Mouse (Mus musculus): ENCODE data around the gene Ifitm2. TPM values are rescaled to one million over a fixed set of nuclear protein-coding genes. Genes with fewer than 3 reads are reported as not detected.
A peak's percentile ranks its signal among the peaks of the same experiment; 100 is the strongest.

Ifitm2 gene
- polyA plus RNA-seq, 1 experiment, result 47.7 TPM

DNA sequence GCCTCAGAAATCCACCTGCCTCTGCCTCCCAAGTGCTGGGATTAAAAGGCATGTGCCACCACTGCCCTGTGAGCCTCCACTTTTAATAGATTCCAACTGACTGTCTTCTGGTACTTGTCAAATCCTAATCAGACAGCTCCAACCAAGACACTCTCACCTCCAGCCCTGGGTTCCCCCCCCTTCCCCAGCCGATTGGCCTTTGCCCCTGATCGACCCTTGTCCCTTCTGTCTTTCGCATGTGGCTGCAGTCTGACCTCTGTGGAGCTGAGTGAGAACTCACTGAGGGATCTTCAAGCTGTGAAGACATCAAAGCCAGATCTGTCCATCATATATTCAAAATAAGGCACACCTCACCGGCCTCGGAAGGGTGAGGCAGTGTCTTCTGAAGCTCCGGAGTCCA lies 28.6 kb downstream of the Ifitm2 start:
- TF ChIP-seq POLR2A (IDR thresholded peaks at IDR 0.05; ENCODE audit: extremely low read depth, insufficient read depth, low read length), result no peak
- TF ChIP-seq CTCF (IDR thresholded peaks at IDR 0.05; ENCODE audit: extremely low read depth, insufficient read depth, low read length), result no peak
- Histone ChIP-seq H3K4me1 (ENCODE audit: control insufficient read depth, insufficient read depth, low read length) (no peaks in the 10 kb centered on the region), H3K27ac (ENCODE audit: insufficient read depth, low read length) (no peak overlapping the region), H3K4me3 (ENCODE audit: insufficient read depth, low read length) (no peak overlapping the region)

DNA sequence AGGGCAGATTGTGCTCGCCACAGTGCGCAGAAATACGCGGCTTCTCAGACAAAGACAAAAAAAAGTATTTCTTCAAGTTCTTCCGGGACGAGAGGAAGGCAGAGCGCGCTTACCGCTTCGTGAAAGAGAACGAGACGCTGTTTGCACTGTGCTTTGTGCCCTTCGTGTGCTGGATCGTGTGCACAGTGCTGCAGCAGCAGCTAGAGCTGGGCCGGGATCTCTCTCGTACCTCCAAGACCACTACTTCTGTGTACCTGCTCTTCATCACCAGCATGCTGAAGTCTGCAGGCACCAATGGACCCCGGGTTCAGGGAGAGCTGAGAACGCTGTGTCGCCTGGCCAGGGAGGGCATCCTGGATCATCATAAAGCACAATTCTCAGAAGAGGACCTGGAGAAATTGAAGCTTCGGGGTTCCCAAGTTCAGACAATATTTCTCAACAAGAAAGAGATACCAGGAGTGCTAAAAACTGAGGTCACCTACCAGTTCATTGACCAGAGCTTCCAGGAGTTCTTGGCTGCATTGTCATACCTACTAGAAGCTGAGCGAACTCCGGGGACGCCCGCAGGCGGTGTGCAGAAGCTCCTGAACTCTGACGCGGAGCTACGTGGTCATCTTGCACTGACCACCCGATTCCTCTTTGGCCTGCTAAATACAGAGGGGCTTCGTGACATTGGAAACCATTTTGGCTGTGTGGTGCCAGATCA lies 32.6 kb downstream of the Ifitm2 start:
- H3K4me3 ChIP-seq (ENCODE audit: insufficient read depth, low read length), result peak overlapping the region; percentile 21

DNA sequence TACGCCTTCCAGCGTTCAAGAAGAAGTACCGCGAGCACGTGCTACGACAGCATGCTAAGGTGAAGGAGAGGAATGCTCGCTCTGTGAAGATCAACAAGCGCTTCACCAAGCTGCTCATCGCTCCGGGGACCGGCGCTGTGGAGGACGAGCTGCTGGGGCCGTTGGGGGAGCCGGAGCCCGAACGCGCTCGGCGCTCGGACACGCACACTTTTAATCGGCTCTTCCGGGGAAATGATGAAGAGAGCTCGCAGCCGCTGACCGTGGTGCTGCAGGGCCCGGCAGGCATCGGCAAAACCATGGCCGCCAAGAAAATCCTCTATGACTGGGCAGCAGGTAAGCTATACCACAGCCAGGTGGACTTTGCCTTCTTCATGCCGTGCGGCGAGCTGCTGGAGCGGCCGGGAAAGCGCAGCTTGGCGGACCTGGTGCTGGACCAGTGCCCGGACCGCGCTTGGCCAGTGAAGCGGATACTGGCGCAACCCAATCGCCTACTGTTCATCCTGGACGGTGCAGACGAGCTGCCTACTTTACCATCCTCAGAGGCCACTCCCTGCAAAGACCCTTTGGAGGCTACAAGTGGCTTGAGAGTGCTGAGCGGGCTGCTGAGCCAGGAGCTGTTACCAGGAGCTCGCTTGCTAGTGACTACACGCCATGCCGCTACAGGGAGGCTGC lies 33.3 kb downstream of the Ifitm2 start:
- Histone ChIP-seq H3K4me1 (ENCODE audit: control insufficient read depth, insufficient read depth, low read length) (no peaks in the 10 kb centered on the region), H3K27ac (ENCODE audit: insufficient read depth, low read length) (no peak overlapping the region), H3K4me3 (ENCODE audit: insufficient read depth, low read length) (peak overlapping the region; percentile 21)
- TF ChIP-seq CTCF (IDR thresholded peaks at IDR 0.05; ENCODE audit: extremely low read depth, insufficient read depth, low read length) (no peak), POLR2A (IDR thresholded peaks at IDR 0.05; ENCODE audit: extremely low read depth, insufficient read depth, low read length) (no peak)

More for the DNA sequence above, 32.6 kb downstream of the Ifitm2 start:
- no peak for TF ChIP-seq POLR2A (IDR thresholded peaks at IDR 0.05; ENCODE audit: extremely low read depth, insufficient read depth, low read length)
- no peak for TF ChIP-seq CTCF (IDR thresholded peaks at IDR 0.05; ENCODE audit: extremely low read depth, insufficient read depth, low read length)
- H3K4me1 ChIP-seq (ENCODE audit: control insufficient read depth, insufficient read depth, low read length), result no peaks in the 10 kb centered on the region
- no peak overlapping the region for H3K27ac ChIP-seq (ENCODE audit: insufficient read depth, low read length)

DNA sequence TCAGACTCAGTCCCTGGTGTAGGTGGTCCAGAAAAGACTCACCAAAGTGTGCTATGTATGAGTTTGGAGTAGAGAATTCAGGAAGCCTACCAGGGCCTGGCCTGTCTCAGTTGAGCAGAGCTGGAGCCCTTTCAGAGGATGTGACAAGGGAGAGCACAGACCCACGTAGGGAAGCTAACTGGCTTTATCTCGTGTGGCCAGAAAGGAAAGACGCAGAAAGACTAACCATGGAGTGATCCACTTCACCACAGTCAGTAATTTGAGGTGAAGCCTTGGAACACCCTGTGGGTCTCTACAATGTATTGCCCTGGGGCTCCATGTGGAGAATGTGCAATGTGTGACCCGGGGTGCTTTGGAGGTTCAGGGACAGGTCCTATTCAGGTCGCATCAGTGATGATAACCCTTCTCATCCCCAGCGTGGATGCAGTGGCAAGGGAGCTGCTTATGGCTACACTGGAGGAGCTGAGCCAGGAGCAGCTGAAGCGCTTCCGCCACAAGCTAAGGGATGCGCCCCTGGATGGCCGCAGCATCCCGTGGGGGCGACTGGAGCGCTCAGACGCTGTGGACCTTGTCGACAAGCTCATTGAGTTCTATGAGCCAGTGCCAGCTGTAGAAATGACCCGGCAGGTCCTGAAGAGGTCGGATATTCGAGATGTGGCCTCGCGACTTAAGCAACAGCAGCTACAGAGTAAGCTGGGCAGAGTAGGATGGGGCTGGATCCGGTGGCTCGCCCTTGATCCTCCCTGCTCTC lies 34.4 kb downstream of the Ifitm2 start:
- Histone ChIP-seq H3K4me3 (ENCODE audit: insufficient read depth, low read length) (no peak overlapping the region), H3K27ac (ENCODE audit: insufficient read depth, low read length) (no peak overlapping the region), H3K4me1 (ENCODE audit: control insufficient read depth, insufficient read depth, low read length) (no peaks in the 10 kb centered on the region)
- TF ChIP-seq POLR2A (IDR thresholded peaks at IDR 0.05; ENCODE audit: extremely low read depth, insufficient read depth, low read length) (no peak), CTCF (IDR thresholded peaks at IDR 0.05; ENCODE audit: extremely low read depth, insufficient read depth, low read length) (no peak)

DNA sequence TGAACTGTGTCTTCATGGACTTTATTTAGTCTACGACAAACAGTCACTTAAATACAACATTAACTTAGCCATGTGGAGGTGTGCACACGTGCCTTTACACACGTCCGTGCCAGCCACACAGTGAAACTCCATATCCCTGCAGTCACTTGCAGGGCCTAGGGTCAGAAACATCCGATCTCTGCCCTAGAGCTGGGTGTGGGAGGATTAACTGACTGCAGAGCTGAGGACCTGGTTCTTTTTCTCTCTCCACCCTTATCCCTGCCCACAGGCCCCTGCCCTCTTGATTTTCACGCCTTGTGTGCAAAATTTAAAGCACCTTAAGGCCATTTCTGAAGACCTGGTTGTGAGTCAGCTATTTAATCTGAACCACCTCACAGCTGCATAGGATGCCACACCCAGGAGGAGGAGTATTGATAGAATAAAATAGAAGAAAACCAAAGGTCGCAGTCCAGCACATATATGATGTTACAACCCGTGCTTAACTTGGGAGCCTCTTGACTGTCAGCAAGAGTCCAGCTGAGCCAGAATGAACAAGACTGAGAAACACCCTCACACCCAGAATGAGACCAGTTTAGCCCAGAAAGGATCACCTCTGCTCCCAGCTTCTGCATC lies 35.3 kb downstream of the Ifitm2 start, which contains the start of gene Nlrp6:
Gene Nlrp6 (plus strand): TSS at position 485 of the 612 bp plus-strand sequence.
- H3K27ac ChIP-seq (ENCODE audit: insufficient read depth, low read length), result no peak within 1 kb of the TSS
- TF ChIP-seq POLR2A (IDR thresholded peaks at IDR 0.05; ENCODE audit: extremely low read depth, insufficient read depth, low read length) (no peak), CTCF (IDR thresholded peaks at IDR 0.05; ENCODE audit: extremely low read depth, insufficient read depth, low read length) (no peak)
- no peaks in the 10 kb centered on the region for H3K4me1 ChIP-seq (ENCODE audit: control insufficient read depth, insufficient read depth, low read length)
- H3K4me3 ChIP-seq (ENCODE audit: insufficient read depth, low read length), result no peak within 1 kb of the TSS

DNA sequence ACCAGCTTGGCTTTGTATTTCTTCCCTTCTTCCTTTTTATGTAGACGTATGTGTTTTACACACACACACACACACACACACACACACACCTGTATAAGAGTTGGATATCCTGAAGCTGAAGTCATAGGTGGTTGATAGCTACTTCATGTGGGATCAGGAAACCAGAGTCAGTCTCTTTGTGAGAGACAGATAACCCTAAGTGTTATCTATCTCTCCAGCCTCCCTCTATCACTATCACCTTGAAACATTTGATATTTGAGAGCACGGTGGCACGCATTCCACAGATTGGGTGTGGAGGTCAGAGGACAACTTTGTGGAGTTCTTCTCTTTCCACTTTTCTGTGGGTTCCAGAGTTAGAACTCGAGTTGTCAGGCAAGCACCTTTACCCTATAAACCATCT lies 35.9 kb downstream of the Ifitm2 start:
- H3K4me1 ChIP-seq (ENCODE audit: control insufficient read depth, insufficient read depth, low read length), result no peaks in the 10 kb centered on the region
- H3K27ac ChIP-seq (ENCODE audit: insufficient read depth, low read length), result no peak overlapping the region
- H3K4me3 ChIP-seq (ENCODE audit: insufficient read depth, low read length), result no peak overlapping the region
- TF ChIP-seq POLR2A (IDR thresholded peaks at IDR 0.05; ENCODE audit: extremely low read depth, insufficient read depth, low read length), result no peak
- no peak for TF ChIP-seq CTCF (IDR thresholded peaks at IDR 0.05; ENCODE audit: extremely low read depth, insufficient read depth, low read length)

DNA sequence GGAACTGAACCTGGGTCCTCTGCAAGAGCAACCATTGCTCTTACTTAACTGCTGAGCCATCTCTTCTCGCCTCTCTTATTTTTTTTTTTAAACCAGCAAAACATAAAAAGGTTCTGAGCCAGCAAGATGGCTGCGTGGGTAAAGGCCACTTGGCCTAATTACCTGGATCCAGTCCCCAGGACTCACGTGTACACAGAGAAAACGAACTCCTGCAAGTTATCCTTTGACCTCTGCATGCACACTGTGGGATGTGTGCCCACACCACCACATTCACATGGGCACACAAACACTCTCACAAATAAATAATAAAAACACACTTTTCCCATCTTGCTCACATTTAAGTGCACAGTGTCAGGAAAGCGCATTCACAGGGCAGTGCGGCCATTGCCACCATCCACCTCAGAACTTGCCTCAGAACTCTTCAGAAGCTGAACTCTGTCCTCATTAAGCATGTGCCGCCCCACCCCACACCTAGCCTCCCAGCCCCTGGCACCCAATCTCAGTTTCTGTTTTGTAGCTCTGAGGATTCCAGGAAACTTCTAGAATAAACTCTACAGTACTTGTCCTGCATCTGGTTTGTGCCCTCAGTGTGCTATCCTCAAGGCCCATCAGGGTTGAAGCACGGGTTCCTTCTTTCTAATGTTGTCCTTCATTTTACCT lies 41.6 kb downstream of the Ifitm2 start:
- no peak overlapping the region for H3K4me3 ChIP-seq (ENCODE audit: insufficient read depth, low read length)
- no peak overlapping the region for H3K27ac ChIP-seq (ENCODE audit: insufficient read depth, low read length)
- H3K4me1 ChIP-seq (ENCODE audit: control insufficient read depth, insufficient read depth, low read length), result 0 out of 2 replicates have a peak, but pooled peaks cover 1% of the 10 kb centered on the region
- no peak for TF ChIP-seq CTCF (IDR thresholded peaks at IDR 0.05; ENCODE audit: extremely low read depth, insufficient read depth, low read length)
- TF ChIP-seq POLR2A (IDR thresholded peaks at IDR 0.05; ENCODE audit: extremely low read depth, insufficient read depth, low read length), result no peak

DNA sequence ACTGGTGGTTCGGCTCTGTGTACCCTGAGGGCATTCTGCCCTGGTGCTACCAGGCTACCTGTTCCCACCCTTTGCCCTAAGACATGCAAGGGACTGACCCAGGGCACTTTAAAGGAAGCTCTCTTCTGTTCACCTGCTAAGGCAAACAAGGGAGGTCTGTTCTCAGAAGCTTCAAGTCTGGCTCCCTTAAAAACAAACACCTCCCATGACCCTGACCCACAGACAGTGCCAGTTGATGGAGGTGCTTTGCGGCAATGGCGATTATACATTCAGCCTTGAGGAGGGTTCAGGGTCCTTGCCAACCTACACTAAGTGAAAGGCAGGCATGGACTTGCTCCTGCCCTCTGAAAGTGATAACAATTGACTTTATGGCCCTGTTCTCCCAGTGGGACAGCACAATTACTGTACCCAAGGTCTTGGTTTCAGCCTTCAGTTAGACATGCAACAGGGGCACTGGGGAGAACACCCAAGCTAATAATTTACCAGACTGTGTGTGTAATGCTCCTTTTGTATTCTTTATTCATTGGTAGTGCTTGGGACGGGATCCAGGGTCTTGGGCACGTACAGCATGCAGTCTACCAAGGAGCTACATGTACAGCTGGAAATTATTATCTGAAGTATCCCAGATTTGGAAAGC lies 42.8 kb downstream of the Ifitm2 start:
- Histone ChIP-seq H3K4me1 (ENCODE audit: control insufficient read depth, insufficient read depth, low read length) (0 out of 2 replicates have a peak, but pooled peaks cover 1% of the 10 kb centered on the region), H3K4me3 (ENCODE audit: insufficient read depth, low read length) (no peak overlapping the region), H3K27ac (ENCODE audit: insufficient read depth, low read length) (no peak overlapping the region)
- TF ChIP-seq CTCF (IDR thresholded peaks at IDR 0.05; ENCODE audit: extremely low read depth, insufficient read depth, low read length) (no peak), POLR2A (IDR thresholded peaks at IDR 0.05; ENCODE audit: extremely low read depth, insufficient read depth, low read length) (no peak)
